Mouse (Mus musculus) neural tube, embryonic 12.5 days (tissue): Measurements from ENCODE around the gene Yif1a. TPM values are rescaled to one million over a fixed set of nuclear protein-coding genes. Genes with fewer than 3 reads are reported as not detected.
A peak's percentile ranks its signal among the peaks of the same experiment; 100 is the strongest.

Experiments used
- ATAC-seq: fragments of 200-750 bp; cut with Nextera tagmentation; 2 replicates; pipeline ENCODE4 v1.8.0; 2017; ENCODE audit warnings: low read depth, mild to moderate bottlenecking, moderate TSS enrichment, moderate library complexity; ENCODE audit not compliant: low FRiP score
- H3K27ac ChIP-seq: fragments of 300-500 bp; sonication (generic); 2 replicates; pipeline ENCODE4 v1.5.1; 2016
- H3K27me3 ChIP-seq: fragments of 300-500 bp; sonication (generic); replicated peaks from 2 replicates; pipeline ENCODE4 v1.6.1; 2016; ENCODE audit warnings: mild to moderate bottlenecking
- H3K36me3 ChIP-seq: fragments of 300-500 bp; sonication (generic); 2 replicates; pipeline ENCODE4 v1.6.1; 2016; ENCODE audit warnings: mild to moderate bottlenecking
- H3K4me1 ChIP-seq: fragments of 300-500 bp; sonication (generic); 2 replicates; pipeline ENCODE4 v1.6.1; 2016
- H3K4me2 ChIP-seq: fragments of 300-500 bp; sonication (generic); replicated peaks from 2 replicates; pipeline ENCODE4 v1.6.1; 2016; ENCODE audit warnings: mild to moderate bottlenecking
- H3K4me3 ChIP-seq: fragments of 300-500 bp; sonication (generic); 2 replicates; pipeline ENCODE4 v1.5.1; 2016
- H3K9ac ChIP-seq: fragments of 300-500 bp; sonication (generic); 2 replicates; pipeline ENCODE4 v1.6.1; 2016; ENCODE audit warnings: mild to moderate bottlenecking
- H3K9me3 ChIP-seq: fragments of 300-500 bp; sonication (generic); 2 replicates; pipeline ENCODE4 v1.6.1; 2016; ENCODE audit warnings: mild to moderate bottlenecking
- WGBS: fragments of 180-500 bp; shearing (Covaris S2); methylation state at CpG from one replicate; pipeline ENCODE4 v1.1.7; 2016; 5-methylcytosine and 5-hydroxymethylcytosine counted together
- polyA plus RNA-seq: library from polyadenylated mRNA; unstranded; fragments of >200 nt; fragmentation: Nextera tagmentation; extraction: Ambion mirVana; gene quantifications from 2 replicates; pipeline ENCODE4 v1.2.1, GENCODE M21; 2016

The Yif1a gene
- polyA plus RNA-seq: 66.3 and 69.1 TPM in 2 replicates

DNA sequence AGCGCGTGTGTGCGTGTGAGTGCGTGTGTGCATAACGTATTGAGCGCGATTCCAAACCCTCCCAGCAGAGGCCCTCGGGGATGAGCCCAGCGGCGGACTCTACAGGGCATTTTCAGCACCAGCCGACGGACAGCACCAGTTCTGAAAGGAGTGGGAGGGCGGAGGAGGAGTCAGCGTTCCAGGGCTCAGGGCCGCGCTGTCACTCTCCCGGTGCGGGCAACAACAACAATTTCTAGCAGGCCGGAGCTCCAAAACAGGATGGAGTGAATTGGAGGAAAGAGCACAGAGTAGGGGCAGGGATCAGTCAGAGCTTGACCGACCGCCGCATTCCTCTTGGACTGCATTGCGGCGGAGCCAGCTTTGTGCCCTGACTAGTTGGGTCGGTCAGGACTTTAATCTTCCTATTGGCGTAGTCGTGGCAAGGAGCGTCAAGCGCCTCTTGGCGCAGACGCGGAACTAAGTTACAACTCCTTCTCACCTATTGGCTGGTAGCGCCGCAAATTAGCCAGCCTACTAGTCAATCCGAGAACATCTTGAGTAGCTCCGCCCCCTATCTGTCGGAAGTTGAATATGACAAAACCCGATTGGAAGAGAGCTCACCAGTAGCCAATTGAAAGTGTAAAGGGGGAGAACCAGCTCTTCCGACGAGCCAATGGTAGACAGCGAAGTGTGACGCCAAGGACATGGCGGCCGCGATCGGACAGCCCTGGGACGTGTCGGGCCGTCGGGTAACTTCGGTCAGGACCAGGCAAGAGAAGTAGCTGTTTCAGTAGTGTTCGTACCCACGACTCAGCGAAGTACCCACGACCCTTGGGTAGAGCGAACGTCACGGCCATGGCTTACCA is at the start of gene Yif1a:
Gene Yif1a, plus strand, starts transcription at position 655 of the 845 bp plus-strand sequence.
- Histone ChIP-seq H3K27me3 (peaks cover 34% of the 10 kb centered on the region), H3K36me3 (peaks cover 29% of the 10 kb centered on the region), H3K9me3 (no peaks in the 10 kb centered on the region), H3K4me1 (peaks cover 28% of the 10 kb centered on the region), H3K27ac (peak within 1 kb of the TSS; percentile 82), H3K4me3 (peak within 1 kb of the TSS; percentile 83), H3K9ac (peak within 1 kb of the TSS; percentile 73), H3K4me2 (peak within 1 kb of the TSS; percentile 85)
- peak; percentile 95 for ATAC-seq
- WGBS: under 1% methylated on average over 58 of the region's 58 CpGs

DNA sequence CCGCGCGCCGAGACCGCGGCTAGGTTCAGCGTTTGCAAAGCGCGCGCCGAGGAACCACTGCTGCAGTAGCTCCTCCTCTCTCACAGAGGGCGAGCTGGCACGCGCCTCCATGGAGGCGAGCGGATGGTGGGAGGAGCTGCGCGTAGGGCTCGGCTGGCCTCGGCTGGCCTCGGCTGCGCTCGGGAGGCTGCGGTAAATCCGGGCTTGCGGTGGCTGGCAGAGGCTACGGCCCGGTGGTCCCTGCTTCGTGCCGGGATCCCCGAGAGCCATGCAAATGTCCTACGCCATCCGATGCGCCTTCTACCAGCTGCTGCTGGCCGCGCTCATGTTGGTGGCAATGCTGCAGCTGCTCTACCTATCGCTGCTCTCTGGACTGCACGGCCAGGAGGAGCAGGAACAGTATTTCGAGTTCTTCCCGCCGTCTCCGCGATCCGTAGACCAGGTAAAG is 49.6 kb upstream of the Yif1a start, which contains the start of the genes B4gat1 and AC124502.3:
Gene B4gat1, plus strand, starts transcription at position 118 of the 448 bp plus-strand sequence.
Gene AC124502.3, plus strand, starts transcription at position 183 of the 448 bp plus-strand sequence.
- under 1% methylated on average over 44 of the region's 44 CpGs for WGBS

DNA sequence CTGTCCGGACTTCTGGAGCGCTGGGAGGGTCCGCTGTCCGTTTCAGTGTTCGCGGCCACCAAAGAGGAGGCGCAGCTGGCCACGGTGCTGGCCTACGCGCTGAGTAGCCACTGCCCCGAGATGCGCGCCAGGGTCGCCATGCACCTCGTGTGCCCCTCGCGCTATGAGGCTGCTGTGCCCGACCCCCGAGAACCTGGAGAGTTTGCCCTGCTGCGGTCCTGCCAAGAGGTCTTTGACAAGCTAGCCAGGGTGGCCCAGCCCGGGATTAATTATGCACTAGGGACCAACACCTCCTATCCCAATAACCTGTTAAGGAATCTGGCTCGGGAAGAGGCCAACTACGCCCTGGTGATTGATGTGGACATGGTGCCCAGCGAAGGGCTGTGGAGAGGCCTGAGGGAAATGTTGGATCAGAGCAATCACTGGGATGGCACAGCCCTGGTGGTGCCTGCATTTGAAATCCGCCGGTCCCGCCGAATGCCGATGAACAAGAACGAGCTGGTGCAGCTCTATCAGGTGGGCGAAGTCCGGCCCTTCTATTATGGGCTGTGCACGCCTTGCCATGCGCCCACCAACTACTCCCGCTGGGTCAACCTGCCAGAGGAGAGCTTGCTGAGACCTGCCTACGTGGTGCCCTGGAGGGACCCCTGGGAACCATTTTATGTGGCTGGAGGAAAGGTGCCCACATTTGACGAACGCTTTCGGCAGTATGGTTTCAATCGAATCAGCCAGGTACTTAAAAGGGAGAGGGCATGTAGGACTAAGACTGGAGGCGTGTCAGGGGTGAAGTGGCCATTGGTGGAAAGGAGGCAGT is 48.8 kb upstream of the Yif1a start:
- H3K4me1 ChIP-seq: peaks cover 37% of the 10 kb centered on the region
- H3K27ac ChIP-seq: peak overlapping the region; percentile 12; the same call in 1 of the 2 replicates
- peak overlapping the region; percentile 89 for H3K4me3 ChIP-seq
- peaks cover 9% of the 10 kb centered on the region; the same call in 1 of the 2 replicates for H3K36me3 ChIP-seq
- no peaks in the 10 kb centered on the region for H3K27me3 ChIP-seq
- peak overlapping the region; percentile 98 for H3K4me2 ChIP-seq
- no peaks in the 10 kb centered on the region for H3K9me3 ChIP-seq
- peak overlapping the region; percentile 76 for H3K9ac ChIP-seq
- ATAC-seq: peak; percentile 18
- WGBS: 13% methylated on average over 41 of the region's 41 CpGs

More for the DNA sequence above, 49.6 kb upstream of the Yif1a start, which contains the start of the genes B4gat1 and AC124502.3:
- Histone ChIP-seq H3K4me2 (peak within 1 kb of the TSS; percentile 98), H3K4me1 (peaks cover 37% of the 10 kb centered on the region), H3K36me3 (0 out of 2 replicates have a peak, but pooled peaks cover 5% of the 10 kb centered on the region), H3K9ac (peak within 1 kb of the TSS; percentile 76), H3K27me3 (no peaks in the 10 kb centered on the region), H3K9me3 (no peaks in the 10 kb centered on the region), H3K4me3 (peak within 1 kb of the TSS; percentile 89), H3K27ac (peak within 1 kb of the TSS; percentile 50; the same call in 1 of the 2 replicates)
- peak; percentile 93 for ATAC-seq

DNA sequence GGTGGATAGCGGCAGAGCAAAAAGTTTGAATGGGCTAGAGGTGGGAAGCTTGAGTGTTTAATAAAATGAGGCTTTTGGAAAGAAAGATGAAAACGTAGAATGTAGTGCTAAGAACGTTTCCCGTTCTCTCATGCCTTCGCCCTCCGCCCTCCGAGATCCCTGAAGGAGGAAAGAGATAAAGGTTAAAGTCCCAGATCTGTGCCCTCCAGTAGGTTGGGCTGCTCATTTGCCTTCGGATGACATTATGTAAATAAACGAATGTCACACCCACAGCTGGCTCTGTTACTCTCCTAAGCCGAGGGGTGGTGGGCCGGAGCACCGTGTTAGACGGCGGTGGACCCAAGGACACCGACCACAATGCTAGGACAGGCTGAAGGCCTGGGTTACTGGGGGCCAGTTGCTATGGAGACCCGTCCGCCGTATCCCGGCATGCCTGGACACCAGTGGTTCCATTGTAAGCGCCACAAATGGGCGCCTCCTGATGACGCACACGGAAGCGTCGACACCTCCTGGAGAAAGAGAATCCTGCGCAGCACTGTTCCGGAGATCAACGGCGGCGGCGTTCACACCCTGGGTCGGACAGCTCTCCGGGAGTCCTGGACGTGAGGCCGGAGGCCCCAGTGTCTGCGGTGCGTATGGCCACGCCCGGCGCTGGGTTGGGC is 47.3 kb upstream of the Yif1a start, which contains the start of gene Brms1:
Gene Brms1, plus strand, starts transcription at position 493 of the 662 bp plus-strand sequence.
- Histone ChIP-seq H3K27ac (0 out of 2 replicates have a peak within 1 kb of the TSS, but pooled peaks have one; percentile 42), H3K9me3 (no peaks in the 10 kb centered on the region), H3K4me3 (peak within 1 kb of the TSS; percentile 89), H3K4me1 (peaks cover 37% of the 10 kb centered on the region), H3K9ac (peak within 1 kb of the TSS; percentile 81), H3K36me3 (peaks cover 13% of the 10 kb centered on the region), H3K4me2 (peak within 1 kb of the TSS; percentile 98), H3K27me3 (no peaks in the 10 kb centered on the region)
- WGBS: 9% methylated on average over 40 of the region's 40 CpGs
- ATAC-seq: peak; percentile 64

DNA sequence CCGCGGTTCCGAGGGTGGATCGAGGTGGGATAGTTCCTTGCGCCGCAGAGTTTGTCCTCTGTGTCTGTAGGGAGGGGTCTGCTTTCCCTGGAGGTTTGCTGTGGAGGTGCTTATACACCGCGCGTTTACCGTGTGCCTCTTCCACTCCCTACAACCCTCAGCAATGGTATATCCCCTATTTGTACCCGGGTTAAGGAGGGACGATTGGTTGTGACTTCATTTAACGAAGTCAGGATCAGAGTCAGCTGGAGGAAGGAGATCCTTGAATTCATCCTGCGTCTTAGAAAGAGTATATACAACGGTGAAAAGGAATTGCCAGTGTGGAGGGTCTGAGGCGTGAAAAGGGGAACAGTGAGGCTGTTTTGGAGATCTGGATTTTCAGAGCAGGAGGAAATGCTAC is 46.8 kb upstream of the Yif1a start:
- Histone ChIP-seq H3K4me3 (peak overlapping the region; percentile 89), H3K27ac (0 out of 2 replicates have a peak overlapping the region, but pooled peaks have one; percentile 42), H3K9ac (peak overlapping the region; percentile 81), H3K4me2 (peak overlapping the region; percentile 98), H3K4me1 (peaks cover 37% of the 10 kb centered on the region), H3K36me3 (peaks cover 18% of the 10 kb centered on the region), H3K27me3 (no peaks in the 10 kb centered on the region), H3K9me3 (no peaks in the 10 kb centered on the region)
- ATAC-seq: no peak
- WGBS: 2% methylated on average over 16 of the region's 16 CpGs

DNA sequence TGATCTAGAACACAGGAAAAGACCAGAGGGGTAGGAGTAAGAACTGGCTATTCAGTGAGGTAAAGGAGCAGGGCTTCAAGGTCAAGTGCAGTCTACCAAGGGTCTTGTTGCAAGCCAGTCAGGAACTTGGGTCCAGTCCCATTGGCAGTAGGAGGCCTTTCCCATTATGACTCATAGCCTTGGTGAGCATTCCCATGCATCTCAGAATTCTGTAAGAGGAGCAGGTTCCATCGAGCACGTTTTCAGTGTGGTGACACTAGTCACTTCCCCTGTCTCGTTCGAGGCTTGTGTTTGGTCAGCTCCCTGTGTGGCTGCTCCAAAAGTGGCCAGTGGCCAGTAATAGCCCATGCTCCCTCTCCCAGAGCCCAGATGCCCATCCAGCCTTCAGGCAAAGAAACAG is 42.8 kb upstream of the Yif1a start:
- no peaks in the 10 kb centered on the region for H3K9me3 ChIP-seq
- H3K4me3 ChIP-seq: no peak overlapping the region
- H3K4me2 ChIP-seq: no peak overlapping the region
- H3K27me3 ChIP-seq: peaks cover 7% of the 10 kb centered on the region
- H3K9ac ChIP-seq: no peak overlapping the region
- peaks cover 53% of the 10 kb centered on the region for H3K36me3 ChIP-seq
- no peak overlapping the region for H3K27ac ChIP-seq
- ATAC-seq: no peak
- WGBS: 85% methylated on average over 4 of the region's 4 CpGs
- peaks cover 25% of the 10 kb centered on the region for H3K4me1 ChIP-seq

DNA sequence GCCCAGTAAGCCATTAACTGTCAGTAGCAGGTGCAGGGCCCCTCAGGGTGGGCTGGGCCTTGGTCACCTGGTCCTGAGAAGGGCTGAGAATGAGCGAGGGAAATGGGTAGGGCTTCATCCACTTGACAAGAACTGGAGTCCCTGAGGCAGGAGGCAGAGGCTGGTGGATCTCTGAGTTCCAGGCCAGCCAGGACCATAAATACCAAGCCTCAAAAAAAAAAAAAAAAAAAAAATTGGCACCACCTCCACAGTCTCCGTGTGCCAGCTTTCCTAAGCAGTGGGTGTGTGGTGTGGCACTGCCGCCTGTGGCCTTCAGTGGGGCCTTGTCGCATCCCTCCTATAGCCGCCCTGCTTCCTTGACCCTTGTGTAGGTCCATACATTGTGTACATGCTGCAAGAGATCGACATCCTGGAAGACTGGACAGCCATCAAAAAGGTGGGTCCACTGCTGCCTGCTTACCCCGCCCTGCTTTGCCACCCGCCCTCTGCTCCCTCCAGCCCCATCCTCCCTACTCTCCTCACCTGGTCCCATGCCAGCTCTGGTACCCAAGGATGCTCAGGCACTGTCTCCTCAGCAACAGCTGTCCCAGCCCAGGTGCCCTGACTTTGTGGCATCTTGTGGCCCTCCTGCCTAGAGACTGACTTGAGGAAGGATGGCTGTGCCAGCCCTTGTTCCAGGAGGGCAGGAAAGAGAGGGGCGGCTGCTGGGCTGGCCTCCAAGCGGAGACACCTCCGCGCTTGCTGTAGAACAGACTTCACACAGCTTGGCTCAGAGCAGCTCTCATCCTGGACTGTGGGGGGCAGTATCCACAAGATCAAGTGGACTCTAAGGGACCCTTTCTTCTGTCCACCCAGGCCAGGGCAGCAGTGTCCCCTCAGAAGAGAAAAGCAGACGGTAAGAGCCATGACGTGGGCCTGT is 39.9 kb upstream of the Yif1a start:
- Histone ChIP-seq H3K4me3 (no peak overlapping the region), H3K4me1 (peaks cover 14% of the 10 kb centered on the region), H3K4me2 (no peak overlapping the region), H3K9ac (no peak overlapping the region), H3K27ac (no peak overlapping the region), H3K27me3 (peaks cover 36% of the 10 kb centered on the region), H3K9me3 (no peaks in the 10 kb centered on the region), H3K36me3 (peaks cover 48% of the 10 kb centered on the region)
- no peak for ATAC-seq
- 88% methylated on average over 14 of the region's 14 CpGs for WGBS

DNA sequence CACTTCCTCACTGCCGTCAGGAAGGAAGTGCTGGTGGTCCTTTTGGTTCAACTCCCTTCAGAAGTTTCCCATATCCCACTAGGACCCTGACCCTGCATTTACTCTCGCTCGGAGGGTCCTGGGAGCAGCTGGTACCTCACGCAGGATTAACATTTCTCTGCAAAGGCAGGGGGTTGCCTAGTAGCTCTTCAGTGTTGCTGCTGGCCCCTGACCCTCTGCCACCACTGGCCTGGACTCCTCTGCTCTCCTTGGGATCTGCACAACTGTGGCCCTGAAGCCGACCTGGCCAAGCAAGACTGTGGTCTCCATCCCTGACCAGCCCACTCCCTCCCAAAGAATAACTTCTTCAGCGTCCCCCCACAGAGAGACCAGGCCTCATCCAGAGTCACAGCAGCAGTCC is 39.0 kb upstream of the Yif1a start:
- Histone ChIP-seq H3K9ac (no peak overlapping the region), H3K27ac (no peak overlapping the region), H3K36me3 (peaks cover 44% of the 10 kb centered on the region), H3K4me3 (no peak overlapping the region; the same call in 1 of the 2 replicates), H3K9me3 (no peaks in the 10 kb centered on the region), H3K4me2 (no peak overlapping the region), H3K27me3 (peaks cover 41% of the 10 kb centered on the region), H3K4me1 (peaks cover 14% of the 10 kb centered on the region)
- no peak for ATAC-seq
- WGBS: 81% methylated on average over 6 of the region's 6 CpGs

DNA sequence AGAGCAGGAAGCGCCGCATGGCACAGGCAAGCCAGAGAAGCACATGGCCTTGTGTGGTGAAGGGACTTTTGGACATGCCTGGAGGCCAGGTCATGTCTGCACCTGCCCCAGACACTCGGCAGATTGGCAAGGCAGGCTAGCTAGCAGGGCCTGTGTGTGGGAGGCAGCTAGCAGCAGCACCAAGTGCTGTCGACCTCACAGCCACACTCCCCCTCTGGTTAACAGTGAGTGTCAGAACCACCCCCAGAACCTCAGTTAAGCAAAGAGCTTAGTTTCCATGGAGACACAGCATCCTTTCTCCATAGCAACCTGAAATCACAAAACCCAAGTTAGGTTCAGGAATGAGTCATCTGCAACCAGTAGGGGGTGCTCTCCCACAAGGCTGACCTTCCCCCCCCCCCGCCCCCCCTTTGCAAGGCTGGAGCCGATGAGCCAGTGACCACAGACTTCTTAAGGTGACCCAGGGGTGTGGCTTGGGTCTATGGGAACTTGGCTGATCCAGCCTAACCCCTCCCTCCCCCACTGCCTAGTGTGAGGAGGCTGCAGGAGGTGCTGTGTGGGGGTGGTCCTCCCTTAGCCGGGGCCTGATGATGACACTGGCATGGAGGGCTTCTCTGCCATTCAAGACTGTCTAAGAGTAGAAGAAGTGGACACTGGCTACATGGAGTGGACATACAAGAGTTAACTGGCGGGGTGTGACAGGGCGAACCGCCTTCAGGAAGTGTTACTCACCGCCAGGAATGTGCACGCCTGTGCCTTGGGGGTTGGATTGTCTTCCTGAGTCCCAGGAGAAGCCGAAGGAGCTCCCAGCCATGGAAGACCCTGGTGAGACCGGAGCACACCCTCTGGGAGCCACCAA is 38.1 kb upstream of the Yif1a start, which contains the start of gene Rin1:
Gene Rin1, plus strand, starts transcription at position 435 of the 859 bp plus-strand sequence.
- Histone ChIP-seq H3K4me1 (peaks cover 14% of the 10 kb centered on the region), H3K4me3 (no peak within 1 kb of the TSS; the same call in 1 of the 2 replicates), H3K9ac (0 out of 2 replicates have a peak within 1 kb of the TSS, but pooled peaks have one; percentile 13), H3K4me2 (peak within 1 kb of the TSS; percentile 24), H3K27ac (no peak within 1 kb of the TSS), H3K36me3 (peaks cover 44% of the 10 kb centered on the region), H3K27me3 (peaks cover 42% of the 10 kb centered on the region), H3K9me3 (no peaks in the 10 kb centered on the region)
- WGBS: 21% methylated on average over 14 of the region's 14 CpGs
- ATAC-seq: peak; percentile 31

DNA sequence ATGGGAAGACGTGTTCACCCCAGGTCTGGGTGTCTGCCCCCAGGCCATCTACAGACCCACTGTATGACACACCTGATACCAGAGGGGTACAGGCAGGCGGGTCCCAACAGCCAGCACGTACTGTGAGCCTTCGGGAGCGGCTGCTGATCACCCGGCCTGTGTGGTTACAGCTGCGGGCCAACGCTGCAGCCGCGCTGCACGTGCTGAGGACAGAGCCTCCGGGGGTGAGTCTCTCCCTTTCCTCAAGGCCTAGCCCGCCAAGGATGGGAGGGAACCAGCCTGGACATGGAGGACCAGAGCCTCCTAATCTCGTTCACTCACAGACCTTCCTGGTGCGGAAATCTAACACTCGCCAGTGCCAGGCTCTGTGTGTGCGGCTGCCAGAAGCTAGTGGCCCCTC is 37.3 kb upstream of the Yif1a start:
- Histone ChIP-seq H3K4me2 (peak overlapping the region; percentile 24), H3K4me3 (no peak overlapping the region), H3K36me3 (peaks cover 40% of the 10 kb centered on the region), H3K27ac (no peak overlapping the region), H3K4me1 (peaks cover 15% of the 10 kb centered on the region), H3K9me3 (no peaks in the 10 kb centered on the region), H3K27me3 (peaks cover 44% of the 10 kb centered on the region), H3K9ac (0 out of 2 replicates have a peak overlapping the region, but pooled peaks have one; percentile 13)
- peak; percentile 23 for ATAC-seq
- WGBS: 9% methylated on average over 17 of the region's 17 CpGs
